Mouse (Mus musculus) lung, postnatal 4 days (tissue): ENCODE data around the gene Dnah11.

ENCODE experiments used
- DNase-seq, 2 experiments: peaks; one replicate each; pipeline ENCODE4 v3.0.0; 2021

Gene Dnah11

DNA sequence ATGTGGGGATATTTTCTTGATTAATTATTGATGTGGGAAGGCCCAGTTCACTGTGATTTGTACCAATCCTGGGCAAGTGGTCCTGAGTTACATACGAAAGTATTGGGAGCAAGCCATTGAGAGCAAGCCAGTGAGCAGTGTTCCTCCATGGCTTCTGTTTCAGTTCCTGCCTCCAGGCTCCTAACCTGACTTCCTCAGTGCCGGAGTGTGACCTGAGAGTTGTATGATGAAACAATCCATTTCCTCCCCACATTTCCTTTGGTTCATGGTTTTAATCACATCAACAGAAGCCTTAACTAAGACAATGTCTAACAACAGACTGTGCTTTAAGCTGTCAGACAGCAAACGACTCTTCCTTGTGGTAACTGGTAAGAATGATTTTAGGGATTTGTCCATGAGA is 114.0 kb downstream of the Dnah11 start:
- no peak for DNase-seq

DNA sequence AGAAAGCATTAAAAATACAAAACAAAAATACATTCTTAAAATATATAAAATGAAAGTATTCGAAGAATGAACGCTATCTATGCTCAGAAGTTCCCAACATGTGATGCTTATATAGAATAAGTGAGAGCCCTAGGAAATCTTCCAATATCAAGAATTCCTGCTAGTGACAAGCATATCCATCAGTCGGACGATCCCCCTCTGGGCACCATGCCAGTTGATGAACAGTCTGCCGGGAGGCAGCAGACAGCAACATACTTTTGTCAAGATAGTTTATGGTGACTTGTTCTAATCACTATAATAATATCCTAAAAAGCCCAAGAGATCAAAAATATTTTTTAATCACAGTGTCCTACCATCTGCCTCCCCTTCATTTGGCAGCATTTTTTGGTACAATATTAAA is 114.7 kb downstream of the Dnah11 start:
- DNase-seq, result peak in 1 of 2 experiments; percentile 26

DNA sequence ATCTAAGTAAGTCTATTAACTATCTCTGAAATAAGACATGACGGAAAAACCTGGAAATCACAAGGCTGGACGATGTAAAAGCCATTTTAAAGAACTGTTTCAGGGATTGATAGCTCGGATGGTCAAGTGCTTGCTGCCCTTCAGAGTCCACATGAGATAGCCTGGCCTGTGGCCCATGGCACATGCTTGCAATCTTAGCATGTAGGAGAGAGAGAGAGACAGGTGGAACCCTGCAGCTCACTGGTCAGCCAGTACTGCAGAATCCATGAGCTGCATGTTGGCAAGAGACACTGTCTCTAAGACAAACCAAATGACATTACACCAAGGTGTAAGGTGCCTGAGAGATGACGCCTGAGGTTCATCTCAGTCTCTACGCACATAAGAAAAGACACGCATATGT is 118.4 kb downstream of the Dnah11 start:
- no peak for DNase-seq

DNA sequence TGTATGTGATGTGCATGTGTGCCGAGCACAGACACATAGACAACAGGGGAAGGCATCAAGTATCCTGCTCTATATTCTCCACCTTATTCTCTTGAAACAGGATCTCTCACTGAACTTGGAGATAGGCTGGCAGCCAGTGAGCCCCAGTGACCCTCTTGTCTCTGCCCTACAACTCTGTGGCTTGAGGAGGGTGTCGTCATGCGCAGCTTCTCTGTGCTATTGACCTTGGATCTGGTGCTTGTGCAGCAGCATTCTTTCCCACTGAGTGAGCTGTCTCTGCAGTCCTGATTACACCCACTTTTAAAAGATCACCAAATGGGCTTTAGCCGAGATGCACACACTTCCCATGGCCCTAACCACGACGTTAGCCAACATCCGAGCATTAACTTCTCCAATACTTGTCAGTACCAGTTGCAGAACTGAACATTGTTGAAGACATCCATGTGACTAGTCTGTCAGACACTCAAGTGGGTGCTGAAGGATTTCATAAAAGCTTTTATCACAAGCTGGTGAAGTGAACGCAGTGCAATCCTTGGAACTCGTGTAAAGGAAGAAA is 120.3 kb downstream of the Dnah11 start:
- no peak for DNase-seq

DNA sequence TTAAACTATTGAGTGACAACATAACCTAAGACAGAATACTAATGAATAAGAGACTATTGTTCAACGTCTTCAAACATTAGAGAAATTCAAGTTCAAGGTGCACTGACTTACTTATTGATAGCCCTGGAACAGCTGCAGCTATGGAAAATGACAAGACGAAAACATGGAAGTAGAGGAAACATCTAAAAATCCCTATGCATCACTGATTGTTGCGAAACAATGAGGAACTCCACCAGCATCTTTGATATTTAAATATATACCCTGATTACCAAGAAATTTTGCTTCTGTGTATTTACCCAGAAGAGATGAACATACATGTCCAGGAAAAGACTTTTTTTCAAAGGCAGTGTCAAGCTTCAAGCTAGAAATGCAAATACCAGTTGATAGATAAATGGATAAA is 122.0 kb downstream of the Dnah11 start:
- no peak for DNase-seq

DNA sequence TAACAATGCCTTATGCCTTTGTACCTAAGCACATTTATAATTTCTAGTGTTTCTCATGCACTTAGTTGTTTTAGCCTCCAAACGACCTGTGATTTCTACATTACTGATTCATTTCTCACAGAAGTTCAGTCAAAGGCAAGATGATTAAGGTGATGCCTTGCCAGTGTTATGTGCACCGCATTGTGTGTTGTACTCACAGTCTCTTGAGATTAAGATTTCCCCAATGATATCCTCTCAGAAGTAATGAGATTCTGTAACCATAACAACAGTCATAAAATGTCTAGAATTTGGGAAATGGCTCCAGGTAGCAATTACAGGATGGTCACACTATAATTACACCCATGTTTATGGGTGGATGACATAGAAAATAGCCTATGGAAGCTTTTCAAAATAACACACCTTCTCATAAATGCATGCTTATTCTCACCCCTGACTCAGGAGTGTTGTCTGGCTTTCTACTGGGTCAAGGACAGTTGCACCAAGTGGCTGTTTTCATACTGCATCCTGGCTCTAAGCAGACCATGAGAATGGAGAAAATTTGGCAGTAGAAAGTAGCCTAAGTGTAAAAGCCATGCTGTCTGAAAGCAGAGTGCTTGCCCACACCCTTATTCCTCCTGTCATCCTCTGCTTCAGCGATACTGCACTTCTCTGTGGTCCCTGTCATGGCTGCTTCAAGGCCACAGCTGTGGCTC is 126.5 kb downstream of the Dnah11 start:
- no peak for DNase-seq

DNA sequence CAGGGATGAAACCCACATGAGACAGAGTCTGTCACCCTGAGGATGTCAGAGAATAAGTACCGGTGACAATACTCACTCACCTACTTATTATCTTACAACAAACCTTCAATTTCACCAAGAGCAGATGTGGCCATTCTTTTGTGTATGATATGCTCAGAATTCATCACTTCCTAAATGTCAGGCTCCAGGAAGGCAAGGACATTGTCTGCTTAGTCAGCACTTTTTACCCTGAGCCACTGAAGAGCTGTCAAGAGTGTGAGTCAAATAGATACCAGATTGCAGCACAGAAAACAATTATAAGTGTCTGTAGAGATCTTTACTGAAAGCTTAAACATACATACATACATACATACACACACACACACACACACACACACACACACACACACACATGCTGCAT is 127.2 kb downstream of the Dnah11 start:
- DNase-seq, result no peak

DNA sequence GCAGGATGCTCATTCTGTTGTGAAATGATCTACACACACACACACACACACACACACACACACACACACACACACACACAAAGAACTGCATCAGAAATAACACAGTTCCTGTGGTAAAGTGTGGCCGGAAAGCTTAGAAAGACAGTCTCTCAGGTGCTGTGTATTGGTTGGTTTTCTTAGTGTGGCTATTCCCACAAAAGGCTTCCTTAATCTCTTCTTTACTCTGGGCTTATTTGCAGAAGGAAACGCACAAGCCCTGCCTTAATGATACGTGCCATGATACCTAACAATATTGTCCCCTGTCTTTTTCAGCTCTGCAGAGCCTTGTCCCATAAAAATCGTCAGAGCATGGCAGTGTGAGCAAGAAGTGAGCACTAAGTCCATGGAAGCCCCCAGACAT is 130.1 kb downstream of the Dnah11 start:
- DNase-seq, result no peak

DNA sequence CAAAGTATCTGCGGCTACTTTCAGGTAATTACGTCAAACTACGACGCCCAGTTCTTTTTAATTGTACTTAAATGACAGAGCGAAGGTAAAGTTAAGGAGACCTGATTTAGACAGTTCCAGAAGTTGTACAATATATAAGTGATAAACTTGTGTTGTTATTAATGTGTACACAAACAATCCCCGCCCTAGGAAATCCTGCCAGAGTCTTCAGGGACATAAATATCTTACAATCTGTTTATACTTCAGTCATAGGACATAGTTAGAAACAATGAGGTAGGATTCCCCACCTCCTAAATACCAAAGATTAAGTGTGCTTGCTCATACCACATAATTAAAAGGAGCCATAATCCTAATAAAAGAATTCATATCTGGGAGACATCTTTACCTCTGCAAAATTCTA is 136.5 kb downstream of the Dnah11 start:
- DNase-seq, result no peak

DNA sequence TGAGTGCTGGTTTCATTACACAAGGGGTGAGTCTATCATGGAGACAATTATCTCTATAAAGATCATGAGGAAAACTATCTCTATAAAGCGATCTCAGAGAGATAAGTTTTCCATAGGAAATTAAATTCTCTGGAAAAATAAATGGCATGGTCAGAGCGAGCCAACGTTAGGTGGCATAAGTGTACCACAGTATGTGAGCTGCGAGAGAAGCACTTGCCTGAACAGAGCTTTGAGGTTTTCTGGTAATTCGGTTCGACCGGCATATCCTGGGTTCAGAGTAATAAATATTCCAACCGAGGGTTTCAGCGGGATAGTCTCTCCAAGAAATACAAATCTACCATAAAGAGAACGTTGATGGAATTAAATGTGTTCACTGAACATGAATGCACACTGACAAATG is 142.0 kb downstream of the Dnah11 start:
- no peak for DNase-seq

DNA sequence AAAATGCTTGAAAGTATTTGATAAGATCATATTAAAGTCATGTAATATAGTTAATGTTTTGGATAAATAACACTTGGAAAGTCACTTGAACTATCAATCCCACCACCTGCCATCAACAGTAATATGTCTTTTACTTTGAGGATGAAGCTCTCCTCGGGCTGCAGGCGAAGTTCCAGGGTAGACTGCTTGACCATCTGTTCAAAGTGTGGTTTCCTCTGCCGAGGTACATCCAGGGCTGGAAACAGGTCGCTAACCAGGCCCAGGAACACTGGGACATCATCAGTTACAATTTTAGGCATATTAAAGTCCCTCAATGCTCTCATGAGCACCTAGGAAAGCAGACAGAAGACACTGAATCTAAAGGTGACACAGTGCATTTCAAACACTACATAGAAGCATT is 153.5 kb downstream of the Dnah11 start:
- no peak for DNase-seq

DNA sequence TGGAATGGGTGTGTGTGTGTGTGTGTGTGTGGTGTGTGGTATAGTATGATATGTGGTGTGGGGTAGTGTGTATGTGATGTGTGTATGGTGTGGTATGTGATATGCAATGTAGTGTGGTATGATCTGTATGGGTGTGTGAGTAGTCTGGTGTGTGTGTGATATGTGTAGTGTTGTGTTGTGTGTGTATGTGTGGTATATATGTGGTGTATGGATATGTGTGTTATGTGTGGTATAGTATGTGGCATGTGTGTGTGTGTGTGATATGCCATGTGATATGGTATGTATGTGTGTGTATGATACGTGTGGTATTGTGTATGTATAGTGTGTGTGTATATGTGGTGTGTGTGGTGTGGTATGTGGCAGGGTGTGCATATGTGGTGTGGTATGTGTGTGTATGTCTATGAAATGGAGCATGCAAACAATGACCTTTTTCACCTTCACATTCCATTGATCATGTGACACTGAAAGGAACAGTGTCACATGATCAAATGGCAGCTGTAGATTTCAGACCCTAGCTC is 155.7 kb downstream of the Dnah11 start:
- DNase-seq, result no peak

DNA sequence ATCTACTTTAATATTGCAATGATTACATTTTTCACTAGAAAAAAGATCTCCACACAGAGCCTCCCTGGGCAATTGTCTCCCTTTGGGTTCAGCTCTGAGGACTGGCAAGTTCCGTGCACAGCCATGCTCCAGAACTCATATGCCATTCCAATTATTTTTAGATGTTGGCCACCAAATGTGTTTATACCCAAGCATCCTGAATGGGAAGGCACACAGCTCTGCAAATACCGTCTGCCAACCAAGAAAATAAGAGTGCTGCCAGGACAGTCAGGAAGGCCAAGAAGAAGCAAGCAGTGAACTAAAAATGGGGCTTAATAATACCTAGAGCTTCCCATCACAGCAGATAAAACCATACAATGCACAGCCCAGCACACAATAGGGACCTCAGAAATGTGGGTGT is 156.6 kb downstream of the Dnah11 start:
- DNase-seq, result no peak

DNA sequence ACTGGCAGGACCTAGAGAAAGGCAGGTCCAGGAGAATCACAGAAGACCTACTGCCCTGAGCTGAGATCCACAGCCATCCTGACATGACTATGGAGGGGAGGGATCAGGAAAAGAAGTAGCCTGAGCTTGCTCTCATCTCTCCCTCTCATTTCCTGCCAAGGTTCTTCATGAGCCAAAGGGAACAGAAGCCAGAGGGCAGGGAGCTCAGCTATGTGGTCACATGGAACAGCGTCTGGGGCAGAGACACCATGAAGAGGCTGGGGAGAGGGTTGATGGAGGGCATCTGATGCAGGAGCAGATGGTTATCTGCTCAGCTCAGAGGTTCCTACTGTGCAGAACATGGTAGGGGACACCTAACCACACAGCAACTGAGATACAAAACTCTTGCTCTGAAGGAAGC is 163.9 kb downstream of the Dnah11 start:
- DNase-seq, result no peak

DNA sequence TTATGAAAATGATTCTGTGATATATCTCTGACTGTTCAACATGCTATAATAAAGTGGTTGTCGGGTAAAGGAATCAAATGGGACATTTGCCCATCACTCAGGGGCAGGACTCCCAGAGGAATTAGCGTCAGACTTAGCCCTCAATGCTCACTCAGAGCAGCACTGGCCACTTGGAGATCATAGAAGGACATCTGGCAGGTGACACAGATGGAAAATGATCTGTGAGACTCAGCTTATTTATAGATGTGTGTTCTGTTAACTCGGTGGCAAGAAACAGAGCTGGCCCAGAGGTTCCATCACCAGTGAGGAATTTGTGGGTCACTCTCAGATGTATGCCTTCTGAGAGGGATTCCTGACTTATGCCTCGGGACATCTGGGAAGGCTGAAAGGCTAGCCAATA is 173.1 kb downstream of the Dnah11 start:
- DNase-seq, result no peak

DNA sequence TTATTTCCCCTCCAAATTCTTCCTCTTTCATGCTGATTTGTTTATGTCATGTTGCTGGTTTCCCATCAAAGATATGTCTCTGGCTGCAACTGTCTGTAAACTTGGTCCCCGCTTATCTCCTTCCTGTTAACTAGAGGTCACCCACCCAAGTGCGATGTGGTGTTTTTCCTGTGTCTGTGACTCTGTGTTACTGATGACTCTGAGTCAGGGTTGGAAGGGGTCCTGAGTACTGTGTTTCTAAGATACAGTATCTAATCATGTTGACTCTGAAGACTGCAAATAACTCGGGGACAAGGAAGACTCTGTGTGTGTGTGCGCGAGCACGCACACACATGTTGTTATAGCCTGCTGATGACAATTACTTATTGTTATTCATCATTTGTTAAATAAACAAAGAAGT is 179.9 kb downstream of the Dnah11 start:
- no peak for DNase-seq

DNA sequence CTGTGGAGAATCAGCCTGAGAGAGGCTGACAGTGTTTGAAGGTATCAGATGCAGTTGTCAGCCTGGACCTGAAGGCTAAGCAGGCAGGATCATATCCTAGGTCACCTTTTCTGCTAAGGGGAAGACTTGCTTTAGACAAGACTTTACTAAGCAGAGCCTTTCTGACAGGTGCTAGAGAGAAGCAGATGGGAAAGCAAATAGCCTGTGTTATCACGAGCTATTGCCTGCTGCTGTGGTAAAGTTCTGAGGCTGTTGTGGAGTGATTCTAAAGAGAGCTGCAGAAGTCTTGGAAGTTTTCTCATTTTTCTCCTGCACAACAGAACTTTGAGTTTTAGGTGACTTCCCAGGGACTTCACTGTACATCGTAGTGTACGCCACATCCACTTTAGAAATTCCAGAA is 185.0 kb downstream of the Dnah11 start:
- no peak for DNase-seq

DNA sequence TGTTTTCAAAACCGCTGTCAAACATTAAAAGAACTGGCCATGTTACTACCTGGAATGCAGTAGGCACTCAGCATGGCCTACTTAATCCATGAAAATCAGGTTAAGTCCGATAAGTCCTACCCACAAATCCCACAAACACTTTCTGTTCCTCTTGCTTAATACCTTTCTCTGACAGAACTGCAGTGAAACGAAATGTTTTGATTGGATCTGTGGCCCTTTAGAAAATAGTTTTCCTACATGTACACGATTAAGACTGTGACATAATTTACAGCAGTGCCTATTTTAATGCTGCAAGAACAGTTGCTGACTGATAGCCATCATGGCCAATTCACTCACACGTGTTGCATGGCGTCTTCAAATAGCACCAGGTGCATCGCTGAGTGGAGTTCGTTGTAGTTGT is 186.9 kb downstream of the Dnah11 start:
- DNase-seq, result no peak

DNA sequence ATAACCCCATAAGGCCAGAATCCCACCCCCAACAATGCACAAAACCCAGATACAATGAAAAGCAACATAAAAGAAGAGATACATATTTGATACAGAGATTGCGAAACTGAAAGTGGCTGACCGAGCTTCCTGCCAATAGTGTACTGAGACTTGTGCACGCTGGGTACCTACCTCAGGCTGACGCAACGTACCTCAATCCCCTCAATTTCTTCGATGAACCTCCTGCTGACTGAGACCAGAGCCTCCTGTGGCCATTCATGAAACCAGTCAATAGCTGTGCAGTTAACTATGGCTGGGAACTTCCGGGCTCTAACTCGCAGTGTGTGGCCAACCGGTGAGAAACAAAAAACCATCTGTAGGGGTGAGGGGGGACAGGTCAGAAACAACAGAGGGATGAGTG is 203.9 kb downstream of the Dnah11 start:
- DNase-seq, result no peak

DNA sequence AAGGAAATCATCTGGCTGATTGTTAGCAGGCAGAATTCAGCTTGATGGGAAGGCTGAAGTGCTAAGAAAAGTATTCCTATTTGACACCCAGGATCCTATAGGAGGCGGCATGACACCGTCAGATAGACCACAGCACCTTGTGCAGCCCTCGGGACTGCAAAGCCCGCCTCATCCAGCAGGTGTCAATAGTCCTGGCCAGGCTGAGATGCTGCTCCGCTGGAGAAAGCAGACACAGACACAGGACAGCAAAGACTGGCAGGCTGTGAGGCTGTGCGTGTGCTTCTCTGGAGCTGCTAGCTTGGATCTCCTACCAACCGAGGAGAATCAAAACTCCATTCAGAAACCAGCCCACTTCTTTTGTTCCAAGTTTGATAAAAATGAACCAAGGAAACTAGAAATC is 205.3 kb downstream of the Dnah11 start:
- DNase-seq, result peak; percentile 83 to 89

DNA sequence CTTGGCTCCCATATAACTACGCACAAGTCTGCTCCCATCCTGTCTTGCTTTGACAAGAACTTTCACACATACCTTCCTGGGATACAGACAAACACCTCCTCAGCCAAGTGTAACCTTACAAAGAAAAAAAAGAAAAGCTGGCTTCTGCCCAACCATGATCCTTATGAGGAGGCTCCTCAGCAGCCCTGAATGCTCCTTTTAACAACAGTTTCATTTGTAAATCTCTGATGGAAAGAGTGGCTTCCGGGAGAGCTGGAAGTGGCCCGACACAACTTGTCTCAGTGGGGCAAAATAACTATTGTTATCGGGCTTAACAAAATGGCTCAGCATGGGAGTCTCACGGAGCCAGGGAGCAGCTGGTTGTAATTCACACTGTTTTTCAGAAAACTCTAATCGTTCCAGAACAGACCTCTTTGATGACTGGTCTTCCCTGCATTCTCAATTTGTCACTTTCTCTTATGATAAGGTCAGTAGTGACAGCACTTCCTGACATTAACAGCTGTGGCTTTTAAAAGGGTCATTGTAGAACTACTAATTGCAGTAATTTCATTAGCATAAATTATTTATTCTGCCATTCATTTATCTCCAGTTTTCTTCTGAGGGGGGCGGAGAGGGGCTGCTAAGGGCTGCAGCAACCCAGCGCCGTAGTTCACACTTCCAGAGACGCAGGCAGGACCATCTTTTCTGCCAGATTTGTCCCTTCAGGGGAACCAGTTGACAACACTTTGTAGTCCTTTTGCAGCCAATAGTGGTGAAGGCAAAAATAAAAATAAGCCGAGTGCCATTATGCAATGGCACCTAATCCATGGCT is 209.6 kb downstream of the Dnah11 start:
- DNase-seq, result no peak

DNA sequence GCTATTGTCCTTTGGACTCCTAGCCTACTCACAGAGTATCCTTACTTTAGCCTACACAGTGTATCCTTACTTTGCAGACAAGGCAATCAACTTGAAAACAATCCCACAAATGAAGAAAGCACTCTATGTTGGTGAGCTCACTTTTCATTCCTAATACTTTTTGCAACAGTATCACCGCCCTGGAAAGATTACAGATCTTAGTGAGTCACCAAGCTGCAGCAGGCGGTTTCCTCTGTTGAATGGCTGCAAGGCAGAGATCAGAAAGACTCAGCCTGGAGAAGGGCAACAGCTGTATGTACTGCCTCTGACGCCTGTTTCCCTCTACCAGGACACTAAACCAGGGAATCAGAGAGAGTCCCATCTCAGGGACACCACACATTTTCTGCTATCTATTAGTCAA is 218.5 kb downstream of the Dnah11 start:
- DNase-seq, result no peak

DNA sequence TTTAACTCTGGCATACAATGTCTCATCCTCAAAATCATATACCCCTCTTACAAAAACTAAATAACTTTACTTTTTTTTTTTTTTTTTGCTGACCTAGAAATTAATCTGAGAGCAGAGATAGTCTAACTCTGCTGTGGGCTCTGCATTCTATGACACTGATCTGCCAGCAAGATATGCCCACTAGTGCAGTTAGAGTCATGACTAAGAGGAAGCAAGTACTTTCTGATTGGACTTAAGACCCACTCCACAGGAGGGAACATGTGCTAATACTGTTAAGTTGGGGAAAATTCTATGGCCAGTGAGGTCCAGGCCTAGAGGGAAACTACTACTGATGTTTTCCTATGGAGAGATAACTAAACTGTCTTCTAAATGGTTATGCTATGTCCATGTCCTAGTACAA is 225.1 kb downstream of the Dnah11 start:
- no peak for DNase-seq

DNA sequence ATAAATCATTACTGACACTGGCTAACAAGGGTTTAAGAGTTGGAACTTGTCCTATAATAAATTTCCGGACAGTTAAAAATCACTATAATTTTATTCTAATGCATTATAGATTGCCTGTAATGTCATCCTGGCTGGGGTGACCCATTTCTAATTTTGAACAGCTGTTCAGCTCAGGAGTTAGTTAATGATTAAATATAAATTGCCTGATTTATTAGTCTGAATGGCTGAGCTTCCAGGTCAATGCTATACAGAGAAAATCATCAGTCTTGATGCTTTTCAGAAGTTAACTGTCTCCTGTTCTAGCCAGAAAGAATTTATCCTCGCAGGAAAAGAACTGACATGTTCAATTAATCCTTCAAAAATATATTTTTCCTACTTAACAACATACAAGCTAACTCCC is 236.1 kb downstream of the Dnah11 start:
- DNase-seq, result no peak
